Mouse (Mus musculus): ENCODE measurements around the gene Brip1.

GRCm38 (mm10) chr11:86158950-86159349 is 42.0 kb downstream of the Brip1 start:
- TF ChIP-seq CTCF (IDR thresholded peaks at IDR 0.05; ENCODE audit: insufficient read depth, low read depth, low read length), result no peak
- TF ChIP-seq POLR2A (IDR thresholded peaks at IDR 0.05; ENCODE audit: insufficient read depth, low read depth, low read length), result no peak
